Mouse (Mus musculus) MEL (cell line): ENCODE measurements around the gene Pawr. TPM values are rescaled to one million over a fixed set of nuclear protein-coding genes. Genes with fewer than 3 reads are reported as not detected.

Experiments used
- DNase-seq: peaks from one replicate; pipeline ENCODE4 v3.0.0; 2011; ENCODE audit warnings: low read depth, low spot score
- H3K27ac ChIP-seq: 2 replicates; pipeline ENCODE4 v1.5.1; 2012; ENCODE audit warnings: low read depth, mild to moderate bottlenecking, control low read depth, low read length, moderate library complexity; ENCODE audit not compliant: control insufficient read depth
- H3K27me3 ChIP-seq, 2 experiments: fragments of 150-350 bp in 1 of 2; sonication (generic) in 1 of 2; 2 replicates each; pipeline ENCODE4 v1.6.1; 2012; ENCODE audit warnings: low read length in 2 of 2, mild to moderate bottlenecking in 2 of 2, improper control_type of control experiment in 1 of 2, moderate library complexity in 1 of 2; ENCODE audit not compliant: insufficient read depth in 2 of 2, control insufficient read depth in 1 of 2
- H3K36me3 ChIP-seq, 2 experiments: 2 replicates each; pipeline ENCODE4 v1.6.1; 2012 to 2014; ENCODE audit warnings: low read length in 2 of 2, improper control_type of control experiment in 1 of 2, inconsistent platforms in 1 of 2, mild to moderate bottlenecking in 1 of 2; ENCODE audit not compliant: insufficient read depth in 2 of 2, control insufficient read depth in 1 of 2
- H3K4me1 ChIP-seq, 2 experiments: fragments of 150-350 bp in 1 of 2; sonication (generic) in 1 of 2; 2 replicates each; pipeline ENCODE4 v1.6.1; 2012; ENCODE audit warnings: low read length in 2 of 2, improper control_type of control experiment in 1 of 2, mild to moderate bottlenecking in 1 of 2; ENCODE audit not compliant: insufficient read depth in 2 of 2, control insufficient read depth in 1 of 2
- H3K4me3 ChIP-seq, 2 experiments: fragments of 150-350 bp in 1 of 2; sonication (generic) in 1 of 2; 2 replicates each; pipeline ENCODE4 v1.5.1; 2012; ENCODE audit warnings: low read depth in 2 of 2, low read length in 2 of 2, mild to moderate bottlenecking in 2 of 2, moderate library complexity in 2 of 2, control low read depth in 1 of 2, improper control_type of control experiment in 1 of 2; ENCODE audit not compliant: control insufficient read depth in 1 of 2, insufficient read depth in 1 of 2
- H3K79me2 ChIP-seq: 2 replicates; pipeline ENCODE4 v1.6.1; 2012; ENCODE audit warnings: mild to moderate bottlenecking, low read length, moderate library complexity; ENCODE audit not compliant: control insufficient read depth, poor library complexity, insufficient read depth
- H3K9ac ChIP-seq: 2 replicates; pipeline ENCODE4 v1.6.1; 2012; ENCODE audit warnings: low read depth, mild to moderate bottlenecking, control low read depth, low read length, moderate library complexity; ENCODE audit not compliant: control insufficient read depth, poor library complexity, severe bottlenecking
- H3K9me3 ChIP-seq: fragments of 150-350 bp; sonication (generic); replicated peaks from 2 replicates; pipeline ENCODE4 v1.6.1; 2012; ENCODE audit warnings: mild to moderate bottlenecking, low read length, improper control_type of control experiment, moderate library complexity; ENCODE audit not compliant: insufficient read depth
- BHLHE40 ChIP-seq: IDR thresholded peaks from 2 replicates; pipeline ENCODE4 v1.6.1; 2012; ENCODE audit warnings: low read depth, mild to moderate bottlenecking, inconsistent platforms, low read length, improper control_type of control experiment, borderline replicate concordance
- CHD1 ChIP-seq: IDR thresholded peaks from 2 replicates; pipeline ENCODE4 v1.6.1; 2012; ENCODE audit warnings: low read depth, mild to moderate bottlenecking, inconsistent platforms, low read length, improper control_type of control experiment
- CTCF ChIP-seq, 3 experiments: IDR thresholded peaks in 2 of 3; conservative IDR thresholded peaks in 1 of 3; 2 replicates each; pipeline ENCODE4 v1.5.1; 2011 to 2012; ENCODE audit warnings: low read length in 3 of 3, low read depth in 2 of 3, mild to moderate bottlenecking in 2 of 3, improper control_type of control experiment in 1 of 3, inconsistent platforms in 1 of 3, mixed read lengths in 1 of 3, moderate library complexity in 1 of 3; ENCODE audit not compliant: control insufficient read depth in 1 of 3, insufficient read depth in 1 of 3, poor library complexity in 1 of 3, severe bottlenecking in 1 of 3
- ELF1 ChIP-seq: IDR thresholded peaks from 2 replicates; pipeline ENCODE4 v1.6.1; 2014; ENCODE audit warnings: low read depth, mild to moderate bottlenecking, inconsistent platforms, low read length, improper control_type of control experiment, moderate library complexity
- EP300 ChIP-seq, 2 experiments: IDR thresholded peaks; 2 replicates each; pipeline ENCODE4 v1.6.1; 2011; ENCODE audit warnings: improper control_type of control experiment in 2 of 2, low read length in 2 of 2, low read depth in 1 of 2, mild to moderate bottlenecking in 1 of 2
- ETS1 ChIP-seq: IDR thresholded peaks from 2 replicates; pipeline ENCODE4 v1.6.1; 2012; ENCODE audit warnings: low read depth, mild to moderate bottlenecking, inconsistent platforms, low read length, improper control_type of control experiment, moderate library complexity
- GABPA ChIP-seq: IDR thresholded peaks from 2 replicates; pipeline ENCODE4 v1.6.1; 2012; ENCODE audit warnings: low read depth, mild to moderate bottlenecking, inconsistent platforms, low read length, improper control_type of control experiment, moderate library complexity
- HCFC1 ChIP-seq: IDR thresholded peaks from 2 replicates; pipeline ENCODE4 v1.6.1; 2012; ENCODE audit warnings: low read depth, mild to moderate bottlenecking, inconsistent platforms, low read length, improper control_type of control experiment, moderate library complexity
- JUND ChIP-seq: IDR thresholded peaks from 2 replicates; pipeline ENCODE4 v1.6.1; 2011; ENCODE audit warnings: low read depth, mild to moderate bottlenecking, improper control_type of control experiment, low read length
- MAFK ChIP-seq: IDR thresholded peaks from 2 replicates; pipeline ENCODE4 v1.6.1; 2011; ENCODE audit warnings: low read depth, mild to moderate bottlenecking, low read length, improper control_type of control experiment, borderline replicate concordance
- MAX ChIP-seq: IDR thresholded peaks from 2 replicates; pipeline ENCODE4 v1.6.1; 2011; ENCODE audit warnings: low read length, improper control_type of control experiment
- MAZ ChIP-seq: IDR thresholded peaks from 2 replicates; pipeline ENCODE4 v1.6.1; 2012; ENCODE audit warnings: low read depth, mild to moderate bottlenecking, inconsistent platforms, low read length, improper control_type of control experiment
- MEF2A ChIP-seq: IDR thresholded peaks from 2 replicates; pipeline ENCODE4 v1.6.1; 2014; ENCODE audit warnings: low read depth, mild to moderate bottlenecking, inconsistent platforms, low read length, improper control_type of control experiment; ENCODE audit not compliant: poor library complexity, insufficient replicate concordance, severe bottlenecking; ENCODE audit errors: extremely low read depth
- MXI1 ChIP-seq: IDR thresholded peaks from 2 replicates; pipeline ENCODE4 v1.6.1; 2011; ENCODE audit warnings: mild to moderate bottlenecking, low read depth, low read length, improper control_type of control experiment
- MYC ChIP-seq: IDR thresholded peaks from 2 replicates; pipeline ENCODE4 v1.6.1; 2011; ENCODE audit warnings: low read depth, mild to moderate bottlenecking, low read length, improper control_type of control experiment, moderate library complexity
- NRF1 ChIP-seq: IDR thresholded peaks from 2 replicates; pipeline ENCODE4 v1.6.1; 2014; ENCODE audit warnings: low read depth, mild to moderate bottlenecking, inconsistent platforms, low read length, improper control_type of control experiment, moderate library complexity; ENCODE audit not compliant: poor library complexity, insufficient read depth, severe bottlenecking
- POLR2AphosphoS2 ChIP-seq: IDR thresholded peaks from 2 replicates; pipeline ENCODE4 v1.6.1; 2011; ENCODE audit warnings: low read length, improper control_type of control experiment
- POLR2AphosphoS5 ChIP-seq: IDR thresholded peaks from 2 replicates; pipeline ENCODE4 v1.6.1; 2012; ENCODE audit warnings: low read depth, borderline replicate concordance, mild to moderate bottlenecking, inconsistent platforms, low read length, moderate library complexity, mixed read lengths
- RAD21 ChIP-seq: IDR thresholded peaks from 2 replicates; pipeline ENCODE4 v1.6.1; 2011; ENCODE audit warnings: mild to moderate bottlenecking, low read depth, low read length, improper control_type of control experiment
- SIN3A ChIP-seq: IDR thresholded peaks from 2 replicates; pipeline ENCODE4 v1.6.1; 2012; ENCODE audit warnings: low read length, improper control_type of control experiment, inconsistent platforms
- SMC3 ChIP-seq: IDR thresholded peaks from 2 replicates; pipeline ENCODE4 v1.6.1; 2011; ENCODE audit warnings: low read depth, low read length, improper control_type of control experiment
- TAL1 ChIP-seq: IDR thresholded peaks from 2 replicates; pipeline ENCODE4 v1.6.1; 2012; ENCODE audit warnings: mild to moderate bottlenecking, inconsistent platforms, low read length, moderate library complexity, mixed read lengths
- TBP ChIP-seq: IDR thresholded peaks from 2 replicates; pipeline ENCODE4 v1.8.0; 2011; ENCODE audit warnings: low read depth, low read length, improper control_type of control experiment
- TCF12 ChIP-seq: IDR thresholded peaks from 2 replicates; pipeline ENCODE4 v1.6.1; 2014; ENCODE audit warnings: low read depth, mild to moderate bottlenecking, inconsistent platforms, low read length, improper control_type of control experiment, moderate library complexity
- UBTF ChIP-seq: IDR thresholded peaks from 2 replicates; pipeline ENCODE4 v1.6.1; 2012; ENCODE audit warnings: low read depth, mild to moderate bottlenecking, inconsistent platforms, low read length, improper control_type of control experiment, moderate library complexity, borderline replicate concordance; ENCODE audit not compliant: insufficient read depth
- USF1 ChIP-seq: IDR thresholded peaks from 2 replicates; pipeline ENCODE4 v1.6.1; 2014; ENCODE audit warnings: low read depth, mild to moderate bottlenecking, inconsistent platforms, low read length, improper control_type of control experiment, moderate library complexity
- ZC3H11A ChIP-seq: IDR thresholded peaks from 2 replicates; pipeline ENCODE4 v1.6.1; 2012; ENCODE audit warnings: low read depth, mild to moderate bottlenecking, inconsistent platforms, low read length, improper control_type of control experiment
- ZKSCAN1 ChIP-seq: IDR thresholded peaks from 2 replicates; pipeline ENCODE4 v1.6.1; 2012; ENCODE audit warnings: low read depth, mild to moderate bottlenecking, inconsistent platforms, low read length, improper control_type of control experiment, moderate library complexity
- ZMIZ1 ChIP-seq: IDR thresholded peaks from 2 replicates; pipeline ENCODE4 v1.6.1; 2012; ENCODE audit warnings: low read depth, mild to moderate bottlenecking, inconsistent platforms, low read length, improper control_type of control experiment, moderate library complexity
- ZNF384 ChIP-seq: IDR thresholded peaks from 2 replicates; pipeline ENCODE4 v1.6.1; 2012; ENCODE audit warnings: low read depth, mild to moderate bottlenecking, inconsistent platforms, low read length, improper control_type of control experiment
- polyA plus RNA-seq, 2 experiments: library from polyadenylated mRNA; stranded (reverse) in 1 of 2; unstranded in 1 of 2; fragments of >175 nt in 1 of 2; fragments of >200 nt in 1 of 2; gene quantifications; 2 replicates each; pipeline versions ENCODE4 v1.2.1 to v1.2.4; 2012; ENCODE audit warnings: low replicate concordance in 2 of 2, low read depth in 1 of 2; ENCODE audit not compliant: insufficient read length in 2 of 2, insufficient read depth in 1 of 2, missing spikeins in 1 of 2
- total RNA-seq: library from RNA; depleted of rRNA; stranded (reverse); fragments of 300-350 nt; gene quantifications from 2 replicates; pipeline ENCODE4 v1.2.3, GENCODE M21; 2012

Pawr gene
- total and polyA plus RNA-seq, 3 experiments = 20.7 to 29.6 TPM; not detected in 1

- Histone ChIP-seq H3K4me3 (peak overlapping the region in 1 of 2 experiments; percentile 34; a peak in 1 of 4 replicates), H3K79me2 (no peaks in the 10 kb centered on the region), H3K27ac (no peak overlapping the region), H3K4me1 (peaks cover 4 to 9% of the 10 kb centered on the region in 2 experiments; a peak in 2 of 4 replicates), H3K9ac (no peak overlapping the region), H3K27me3 (no peaks in the 10 kb centered on the region), H3K9me3 (no peaks in the 10 kb centered on the region), H3K36me3 (peaks cover 0 to 3% of the 10 kb centered on the region in 2 experiments; a peak in 2 of 4 replicates)
- peak; percentile 65 for DNase-seq
- TF ChIP-seq SMC3 (peak; percentile 75), TAL1 (no peak), ETS1 (no peak), TBP (no peak), ELF1 (no peak), CHD1 (no peak), HCFC1 (no peak), MYC (no peak), RAD21 (peak; percentile 77), MAFK (no peak), TCF12 (no peak), EP300 (IDR thresholded peaks at IDR 0.05; ENCODE audit: low read depth in 1 of 2, low read length in 2 of 2) (no peak), ZC3H11A (peak; percentile 79), BHLHE40 (no peak), UBTF (no peak), CTCF (IDR thresholded peaks at IDR 0.05 in 2 of 3, conservative IDR thresholded peaks at IDR 0.05 in 1 of 3; ENCODE audit: control insufficient read depth in 1 of 3, insufficient read depth in 1 of 3, low read depth in 2 of 3, low read length in 3 of 3, poor library complexity in 1 of 3, severe bottlenecking in 1 of 3) (peak; percentile 18 to 63 (median 58); a peak in 4 of 6 replicates), MAZ (no peak), MXI1 (no peak)
Measured at GRCm38 (mm10) chr10:108435616-108436015, 103.7 kb downstream of the Pawr start.

GRCm38 (mm10) chr10:108436365-108436764 is 104.4 kb downstream of the Pawr start:
- Histone ChIP-seq H3K9me3 (no peaks in the 10 kb centered on the region), H3K79me2 (no peaks in the 10 kb centered on the region), H3K4me1 (peaks cover 4 to 9% of the 10 kb centered on the region in 2 experiments; a peak in 2 of 4 replicates), H3K27me3 (no peaks in the 10 kb centered on the region), H3K9ac (no peak overlapping the region), H3K27ac (no peak overlapping the region), H3K36me3 (peaks cover 0 to 3% of the 10 kb centered on the region in 2 experiments; a peak in 2 of 4 replicates), H3K4me3 (no peak overlapping the region)
- no peak for TF ChIP-seq GABPA
- TF ChIP-seq POLR2AphosphoS2 = no peak
- no peak for TF ChIP-seq JUND
- no peak for TF ChIP-seq ZKSCAN1
- TF ChIP-seq USF1 = no peak
- no peak for TF ChIP-seq MEF2A
- no peak for TF ChIP-seq ZMIZ1
- TF ChIP-seq CTCF (IDR thresholded peaks at IDR 0.05 in 2 of 3, conservative IDR thresholded peaks at IDR 0.05 in 1 of 3; ENCODE audit: control insufficient read depth in 1 of 3, insufficient read depth in 1 of 3, low read depth in 2 of 3, low read length in 3 of 3, poor library complexity in 1 of 3, severe bottlenecking in 1 of 3) = no peak
- no peak for TF ChIP-seq HCFC1
- TF ChIP-seq POLR2AphosphoS5 = no peak
- no peak for TF ChIP-seq TBP
- TF ChIP-seq MAZ = no peak
- TF ChIP-seq ZNF384 = no peak
- no peak for TF ChIP-seq SIN3A
- TF ChIP-seq NRF1 = no peak
- TF ChIP-seq RAD21 = no peak
- no peak for TF ChIP-seq MAX
- DNase-seq = no peak
